Mouse (Mus musculus) midbrain, embryonic 12.5 days (tissue): ENCODE measurements at regions not wholly inside any gene's neighbourhood (a gene's known extent, or its start where the extent isn't known, plus 50 kb on each side); places are given as distances from the start of the nearest gene placed in this dataset.

Experiments used
- ATAC-seq: fragments of 200-750 bp; cut with Nextera tagmentation; 2 replicates; pipeline ENCODE4 v1.8.0; 2017; ENCODE audit warnings: low read depth, moderate TSS enrichment, moderate library complexity; ENCODE audit not compliant: low FRiP score
- H3K27ac ChIP-seq: fragments of 300-500 bp; sonication (generic); replicated peaks from 2 replicates; pipeline ENCODE4 v1.5.1; 2016; ENCODE audit warnings: mild to moderate bottlenecking
- H3K27me3 ChIP-seq: fragments of 300-500 bp; sonication (generic); 2 replicates; pipeline ENCODE4 v1.6.1; 2016; ENCODE audit warnings: mild to moderate bottlenecking
- H3K36me3 ChIP-seq: fragments of 300-500 bp; sonication (generic); 2 replicates; pipeline ENCODE4 v1.6.1; 2016
- H3K4me1 ChIP-seq: fragments of 300-500 bp; sonication (generic); 2 replicates; pipeline ENCODE4 v1.6.1; 2016
- H3K4me2 ChIP-seq: fragments of 300-500 bp; sonication (generic); replicated peaks from 2 replicates; pipeline ENCODE4 v1.6.1; 2016; ENCODE audit warnings: mild to moderate bottlenecking, moderate library complexity
- H3K4me3 ChIP-seq: fragments of 300-500 bp; sonication (generic); 2 replicates; pipeline ENCODE4 v1.5.1; 2016; ENCODE audit warnings: mild to moderate bottlenecking
- H3K9ac ChIP-seq: fragments of 300-500 bp; sonication (generic); replicated peaks from 2 replicates; pipeline ENCODE4 v1.6.1; 2016; ENCODE audit warnings: mild to moderate bottlenecking, moderate library complexity
- H3K9me3 ChIP-seq: fragments of 300-500 bp; sonication (generic); 2 replicates; pipeline ENCODE4 v1.6.1; 2016; ENCODE audit warnings: mild to moderate bottlenecking
- WGBS: fragments of 180-500 bp; shearing (Covaris S2); methylation state at CpG from one replicate; pipeline ENCODE4 v1.1.7; 2016; 5-methylcytosine and 5-hydroxymethylcytosine counted together

GRCm38 (mm10) chr13:71148491-71149302 lies 307.1 kb upstream of the Adamts16 start:
- H3K9ac ChIP-seq = no peak overlapping the region
- H3K27ac ChIP-seq = peak overlapping the region; percentile 35; the same call in 1 of the 2 replicates
- H3K4me3 ChIP-seq = no peak overlapping the region
- WGBS = 10% methylated on average over 8 of the region's 8 CpGs
- H3K4me2 ChIP-seq = peak overlapping the region; percentile 19; the same call in 1 of the 2 replicates
- peaks cover 43% of the 10 kb centered on the region for H3K27me3 ChIP-seq
- no peaks in the 10 kb centered on the region for H3K9me3 ChIP-seq
- ATAC-seq = peak; percentile 74
- H3K36me3 ChIP-seq = no peaks in the 10 kb centered on the region
- H3K4me1 ChIP-seq = peaks cover 14% of the 10 kb centered on the region

- Histone ChIP-seq H3K9ac (no peak overlapping the region), H3K27me3 (peaks cover 38% of the 10 kb centered on the region), H3K4me1 (peaks cover 14% of the 10 kb centered on the region), H3K36me3 (no peaks in the 10 kb centered on the region), H3K9me3 (no peaks in the 10 kb centered on the region), H3K4me2 (no peak overlapping the region), H3K27ac (no peak overlapping the region), H3K4me3 (no peak overlapping the region)
- no peak for ATAC-seq
- WGBS = 76% methylated on average over 3 of the region's 3 CpGs
Observed at GRCm38 (mm10) chr13:71146859-71147443, 305.3 kb upstream of the Adamts16 start.

DNA sequence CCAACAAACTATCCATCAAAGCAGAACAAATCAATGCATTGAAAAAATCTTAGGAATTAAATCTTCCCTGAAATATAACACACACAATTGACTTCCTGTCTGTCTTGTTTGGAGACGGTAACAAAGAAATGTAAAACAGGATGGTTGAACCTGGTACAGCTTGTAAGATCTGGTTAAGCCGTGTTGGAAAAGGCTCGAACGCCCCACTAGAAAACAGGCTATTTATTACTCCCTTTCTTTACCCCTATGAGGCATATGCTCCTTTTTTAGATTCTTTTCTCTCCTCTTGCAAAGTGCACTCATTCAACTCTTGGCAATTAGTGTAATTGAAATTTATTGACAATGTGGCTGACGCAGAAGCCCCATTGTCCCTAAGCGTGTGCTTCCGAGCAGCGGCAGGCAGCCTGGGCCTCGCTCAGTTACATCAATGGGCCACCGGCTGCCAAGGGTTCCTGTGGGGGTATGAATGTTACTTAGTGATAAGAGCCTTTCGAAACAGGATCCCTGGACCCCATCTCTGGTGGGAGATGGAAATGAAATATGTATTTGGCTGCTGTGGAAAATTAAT lies 297.2 kb upstream of the Adamts16 start:
- H3K27me3 ChIP-seq = peaks cover 39% of the 10 kb centered on the region
- no peak overlapping the region for H3K4me3 ChIP-seq
- ATAC-seq = peak; percentile 69
- peaks cover 23% of the 10 kb centered on the region for H3K4me1 ChIP-seq
- 44% methylated on average over 11 of the region's 11 CpGs for WGBS
- H3K27ac ChIP-seq = 0 out of 2 replicates have a peak overlapping the region, but pooled peaks have one; percentile 15
- no peaks in the 10 kb centered on the region for H3K9me3 ChIP-seq
- no peak overlapping the region for H3K9ac ChIP-seq
- H3K4me2 ChIP-seq = no peak overlapping the region
- no peaks in the 10 kb centered on the region for H3K36me3 ChIP-seq

DNA sequence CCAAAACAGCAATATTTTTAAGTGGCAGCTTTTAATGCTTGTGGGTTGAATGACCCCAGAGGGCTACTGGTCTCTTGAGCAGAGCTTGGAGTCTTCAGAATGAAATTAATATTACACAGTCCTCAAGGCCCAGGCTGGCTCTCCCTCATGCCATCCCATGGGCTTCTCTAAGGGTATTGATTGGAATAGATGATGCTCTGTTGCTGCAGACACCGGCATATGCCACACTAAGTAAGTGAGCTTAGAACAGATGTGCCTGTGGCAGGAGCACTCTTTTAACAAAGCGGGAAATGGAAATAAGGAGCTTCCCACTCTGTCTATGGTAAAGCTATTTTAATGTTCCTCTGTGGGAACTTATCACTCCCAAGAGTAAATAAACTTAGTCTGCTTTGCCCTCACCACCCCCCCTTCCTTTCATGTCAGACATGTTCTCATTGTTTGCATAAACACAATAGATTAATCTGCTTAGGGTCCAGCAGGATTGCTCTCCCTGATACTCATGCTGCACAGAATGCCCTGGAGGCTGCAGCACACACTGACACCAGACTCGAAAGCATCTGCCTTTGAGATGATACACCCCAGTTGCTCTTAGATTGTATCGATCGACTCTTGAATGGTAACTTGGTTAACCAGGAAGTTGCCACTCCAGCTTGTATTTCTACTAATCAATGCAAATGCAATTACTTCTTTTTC lies 294.5 kb upstream of the Adamts16 start:
- WGBS = 25% methylated on average over 5 of the region's 5 CpGs
- H3K9ac ChIP-seq = no peak overlapping the region

GRCm38 (mm10) chr13:71121484-71121883 lies 279.9 kb upstream of the Adamts16 start:
- Histone ChIP-seq H3K27me3 (peaks cover 14% of the 10 kb centered on the region), H3K9me3 (no peaks in the 10 kb centered on the region), H3K4me2 (no peak overlapping the region), H3K27ac (no peak overlapping the region), H3K4me1 (no peaks in the 10 kb centered on the region), H3K9ac (no peak overlapping the region), H3K36me3 (no peaks in the 10 kb centered on the region), H3K4me3 (no peak overlapping the region)
- 32% methylated on average over 1 of the region's 1 CpGs for WGBS
- ATAC-seq = no peak

More for the DNA sequence above, 294.5 kb upstream of the Adamts16 start:
- no peaks in the 10 kb centered on the region for H3K36me3 ChIP-seq
- peaks cover 23% of the 10 kb centered on the region for H3K4me1 ChIP-seq
- H3K27ac ChIP-seq = peak overlapping the region; percentile 52; the same call in 1 of the 2 replicates
- ATAC-seq = peak; percentile 71; the same call in 1 of the 2 replicates
- H3K9me3 ChIP-seq = no peaks in the 10 kb centered on the region
- peaks cover 27% of the 10 kb centered on the region for H3K27me3 ChIP-seq
- H3K4me3 ChIP-seq = no peak overlapping the region
- H3K4me2 ChIP-seq = no peak overlapping the region

DNA sequence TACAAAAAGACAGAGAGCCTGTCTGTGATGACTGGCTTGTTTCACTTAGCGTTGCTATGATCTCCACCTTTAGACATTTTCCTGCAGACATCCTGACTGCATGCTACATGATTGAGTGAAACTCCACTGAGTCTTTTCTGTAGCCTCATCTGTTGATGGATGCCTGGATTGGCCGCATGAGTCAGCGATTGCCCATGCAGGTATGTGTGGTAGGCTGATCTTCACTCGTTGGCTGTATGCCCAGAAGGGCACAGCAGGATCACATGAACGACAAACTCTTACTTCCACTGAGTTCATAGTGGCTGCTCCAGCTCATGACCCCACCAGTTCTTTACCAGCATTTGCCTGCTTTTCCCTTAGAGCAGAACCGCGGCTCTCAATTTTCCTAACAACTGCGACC lies 266.6 kb upstream of the Adamts16 start:
- no peak for ATAC-seq
- Histone ChIP-seq H3K36me3 (no peaks in the 10 kb centered on the region), H3K4me3 (no peak overlapping the region), H3K4me1 (peaks cover 5% of the 10 kb centered on the region; the same call in 1 of the 2 replicates), H3K4me2 (no peak overlapping the region), H3K9me3 (no peaks in the 10 kb centered on the region), H3K9ac (no peak overlapping the region), H3K27ac (no peak overlapping the region), H3K27me3 (peaks cover 28% of the 10 kb centered on the region)
- 91% methylated on average over 8 of the region's 8 CpGs for WGBS

DNA sequence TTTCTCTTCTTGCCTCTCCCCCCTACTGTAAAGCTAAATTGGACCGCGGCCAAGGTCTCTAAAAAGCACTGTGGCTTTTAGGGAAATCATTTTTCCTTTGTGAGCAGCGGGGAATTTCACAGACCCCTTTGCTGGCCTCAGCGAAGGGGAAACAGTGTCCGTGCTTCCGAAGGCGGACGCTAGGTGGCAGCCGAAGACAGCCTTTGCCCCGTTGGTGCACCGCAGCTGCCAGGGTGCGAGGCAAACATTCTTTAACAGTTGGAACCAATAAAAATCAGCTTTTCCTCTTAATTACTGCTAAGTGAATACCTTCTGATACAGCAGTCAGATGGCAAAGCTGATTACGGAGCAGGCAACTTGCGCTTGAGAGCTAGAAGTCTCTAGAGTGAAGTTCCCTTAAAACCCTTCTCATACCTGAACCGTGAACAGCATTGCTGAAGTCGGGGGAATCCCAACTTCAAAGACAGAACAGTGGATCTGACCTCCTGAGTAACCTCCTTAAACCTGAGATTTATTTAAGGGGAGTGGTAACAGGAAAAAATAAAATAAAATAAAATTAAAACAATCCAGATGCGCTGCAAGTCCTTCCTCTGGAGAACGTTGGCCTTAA lies 263.7 kb upstream of the Adamts16 start:
- WGBS = 13% methylated on average over 18 of the region's 18 CpGs
- Histone ChIP-seq H3K4me3 (peak overlapping the region; percentile 31), H3K9ac (peak overlapping the region; percentile 44; the same call in 1 of the 2 replicates), H3K36me3 (no peaks in the 10 kb centered on the region), H3K27ac (no peak overlapping the region), H3K4me2 (peak overlapping the region; percentile 51), H3K9me3 (no peaks in the 10 kb centered on the region), H3K27me3 (peaks cover 42% of the 10 kb centered on the region), H3K4me1 (peaks cover 5% of the 10 kb centered on the region; the same call in 1 of the 2 replicates)
- peak; percentile 81 for ATAC-seq

DNA sequence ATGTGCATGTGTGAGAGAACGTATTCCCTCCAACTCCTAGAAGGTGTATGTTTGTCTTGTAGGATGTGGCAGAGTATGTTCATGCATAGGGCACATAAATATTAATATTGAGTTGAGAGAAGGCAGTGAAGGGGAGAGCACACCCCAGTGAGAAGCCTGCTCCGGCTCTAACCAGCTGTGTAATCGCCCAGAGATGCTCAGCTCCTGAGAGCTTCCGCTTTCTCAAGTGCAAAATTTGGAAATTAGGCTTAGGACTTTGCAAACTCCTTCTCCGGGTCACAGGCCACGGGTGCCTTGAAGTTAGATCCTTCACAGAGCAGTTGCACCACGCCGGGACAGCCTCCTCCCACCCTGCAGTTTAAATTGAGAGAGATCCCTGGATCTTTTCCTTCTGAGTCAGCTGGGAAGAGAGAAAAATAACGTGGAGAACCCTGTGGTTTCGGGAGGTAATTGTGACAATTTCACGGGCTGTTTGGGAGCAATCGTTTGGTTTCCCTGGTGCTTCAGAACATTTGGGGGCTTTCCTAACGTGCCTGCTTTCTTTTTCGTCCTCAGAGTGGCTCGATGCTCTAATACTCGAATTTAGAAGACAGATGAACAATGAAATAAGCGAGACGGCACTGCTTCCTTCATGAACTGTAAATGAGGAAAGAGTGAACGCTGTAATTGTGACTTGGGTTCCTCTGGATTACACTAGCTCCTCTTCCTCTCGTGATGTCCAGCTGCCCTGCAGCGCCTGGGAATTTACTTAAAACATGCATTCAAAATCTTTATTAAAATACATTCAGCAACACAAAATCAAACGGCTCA lies 263.0 kb upstream of the Adamts16 start:
- Histone ChIP-seq H3K4me3 (peak overlapping the region; percentile 31), H3K4me2 (peak overlapping the region; percentile 51), H3K27me3 (peaks cover 42% of the 10 kb centered on the region), H3K9me3 (no peaks in the 10 kb centered on the region), H3K36me3 (no peaks in the 10 kb centered on the region), H3K27ac (0 out of 2 replicates have a peak overlapping the region, but pooled peaks have one; percentile 20), H3K9ac (peak overlapping the region; percentile 44; the same call in 1 of the 2 replicates), H3K4me1 (peaks cover 5% of the 10 kb centered on the region; the same call in 1 of the 2 replicates)
- ATAC-seq = no peak
- 21% methylated on average over 22 of the region's 22 CpGs for WGBS

GRCm38 (mm10) chr13:71084301-71084700 lies 242.7 kb upstream of the Adamts16 start:
- no peak for ATAC-seq
- Histone ChIP-seq H3K4me1 (no peaks in the 10 kb centered on the region), H3K9me3 (no peaks in the 10 kb centered on the region), H3K27me3 (no peaks in the 10 kb centered on the region), H3K36me3 (no peaks in the 10 kb centered on the region), H3K4me2 (no peak overlapping the region), H3K9ac (no peak overlapping the region), H3K4me3 (no peak overlapping the region), H3K27ac (no peak overlapping the region)
- WGBS = 69% methylated on average over 6 of the region's 6 CpGs

DNA sequence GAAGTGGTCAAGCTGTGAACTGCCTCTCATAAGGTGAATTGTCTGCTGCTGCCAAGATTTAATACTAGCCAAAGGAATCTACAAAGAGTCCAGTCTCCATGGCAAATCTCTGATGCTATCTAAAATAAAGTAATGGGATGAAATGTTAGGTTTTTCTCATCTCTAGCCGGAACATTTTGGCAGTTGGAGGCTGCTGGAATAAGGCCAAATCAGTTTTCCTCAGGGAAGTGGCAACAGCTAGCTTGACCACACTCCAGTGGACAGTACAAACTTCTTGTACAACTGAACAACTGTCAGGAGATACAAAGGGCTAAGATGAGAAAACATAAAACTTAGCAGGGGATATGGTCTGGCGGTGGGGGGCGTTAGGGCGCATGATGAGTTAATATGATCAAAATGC lies 234.3 kb upstream of the Adamts16 start:
- no peaks in the 10 kb centered on the region for H3K27me3 ChIP-seq
- no peaks in the 10 kb centered on the region for H3K9me3 ChIP-seq
- WGBS = 90% methylated on average over 4 of the region's 4 CpGs
- H3K4me3 ChIP-seq = no peak overlapping the region
- ATAC-seq = no peak
- no peak overlapping the region for H3K27ac ChIP-seq
- 0 out of 2 replicates have a peak overlapping the region, but pooled peaks have one; percentile 28 for H3K9ac ChIP-seq
- no peaks in the 10 kb centered on the region for H3K36me3 ChIP-seq
- H3K4me1 ChIP-seq = peaks cover 11% of the 10 kb centered on the region; the same call in 1 of the 2 replicates
- H3K4me2 ChIP-seq = no peak overlapping the region

- no peak overlapping the region for H3K27ac ChIP-seq
- no peaks in the 10 kb centered on the region for H3K27me3 ChIP-seq
- no peaks in the 10 kb centered on the region for H3K9me3 ChIP-seq
- H3K4me3 ChIP-seq = no peak overlapping the region
- 34% methylated on average over 10 of the region's 10 CpGs for WGBS
- peaks cover 13% of the 10 kb centered on the region; the same call in 1 of the 2 replicates for H3K4me1 ChIP-seq
- H3K9ac ChIP-seq = no peak overlapping the region
- no peaks in the 10 kb centered on the region for H3K36me3 ChIP-seq
- no peak overlapping the region for H3K4me2 ChIP-seq
- ATAC-seq = peak; percentile 72
Observed at GRCm38 (mm10) chr13:71074012-71074411, 232.4 kb upstream of the Adamts16 start.
